Mouse (Mus musculus): ENCODE results near the gene Ehd2. TPM values are rescaled to one million over a fixed set of nuclear protein-coding genes. Genes with fewer than 3 reads are reported as not detected.
A peak's percentile ranks its signal among the peaks of the same experiment; 100 is the strongest.

The Ehd2 gene
- total and polyA plus RNA-seq, 2 experiments from 2014 or later, result 4.4 to 9.5 TPM

DNA sequence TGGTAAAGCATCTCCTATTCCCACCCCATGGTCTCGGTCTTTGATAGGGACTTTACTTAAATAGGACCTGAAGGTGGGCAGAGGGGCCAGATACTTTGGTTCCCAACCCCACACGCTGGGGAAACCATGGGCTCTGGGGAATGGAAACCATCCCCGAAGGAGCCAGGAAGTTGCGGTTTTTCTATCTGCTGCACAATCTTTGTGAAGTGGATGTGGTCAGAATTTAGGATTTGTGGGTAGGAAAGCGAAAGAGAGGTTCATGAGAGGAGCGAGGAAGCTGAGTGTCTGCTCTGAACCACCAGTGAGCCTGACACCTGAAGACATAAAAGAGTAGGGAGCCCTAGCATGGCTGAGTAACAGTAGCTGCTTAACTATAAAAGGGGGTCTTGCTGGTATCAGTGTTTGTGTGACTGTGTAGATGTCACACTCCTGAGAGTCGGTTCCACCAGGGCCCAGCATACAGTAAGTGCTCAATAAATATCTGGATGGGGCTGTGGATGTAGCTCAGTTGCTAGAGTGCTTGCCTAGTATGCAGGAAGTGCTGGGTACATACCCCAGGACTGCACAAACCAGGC lies 18.1 kb downstream of the Ehd2 start:
- H3K27me3 ChIP-seq (ENCODE audit: insufficient read depth, low read length), result no peaks in the 10 kb centered on the region
- H3K36me3 ChIP-seq (ENCODE audit: insufficient read depth, low read length), result no peaks in the 10 kb centered on the region
- no peak for DNase-seq (ENCODE audit: low spot score)
- no peak overlapping the region for H3K9ac ChIP-seq (replicated peaks; ENCODE audit: low read length)
- WGBS, result 87% methylated on average over 7 of the region's 7 CpGs
- no peak overlapping the region for H3K4me3 ChIP-seq (ENCODE audit: low read length)
- no peak for TF ChIP-seq CTCF (IDR thresholded peaks at IDR 0.05; ENCODE audit: low read depth)
- no peak for ATAC-seq
- no peak overlapping the region for H3K4me2 ChIP-seq (ENCODE audit: low read depth, low read length)
- H3K4me1 ChIP-seq (ENCODE audit: insufficient read depth, low read length), result peaks cover 6% of the 10 kb centered on the region; the same call in 1 of the 2 replicates
- no peaks in the 10 kb centered on the region for H3K9me3 ChIP-seq (ENCODE audit: low read length)
- no peak overlapping the region for H3K27ac ChIP-seq

DNA sequence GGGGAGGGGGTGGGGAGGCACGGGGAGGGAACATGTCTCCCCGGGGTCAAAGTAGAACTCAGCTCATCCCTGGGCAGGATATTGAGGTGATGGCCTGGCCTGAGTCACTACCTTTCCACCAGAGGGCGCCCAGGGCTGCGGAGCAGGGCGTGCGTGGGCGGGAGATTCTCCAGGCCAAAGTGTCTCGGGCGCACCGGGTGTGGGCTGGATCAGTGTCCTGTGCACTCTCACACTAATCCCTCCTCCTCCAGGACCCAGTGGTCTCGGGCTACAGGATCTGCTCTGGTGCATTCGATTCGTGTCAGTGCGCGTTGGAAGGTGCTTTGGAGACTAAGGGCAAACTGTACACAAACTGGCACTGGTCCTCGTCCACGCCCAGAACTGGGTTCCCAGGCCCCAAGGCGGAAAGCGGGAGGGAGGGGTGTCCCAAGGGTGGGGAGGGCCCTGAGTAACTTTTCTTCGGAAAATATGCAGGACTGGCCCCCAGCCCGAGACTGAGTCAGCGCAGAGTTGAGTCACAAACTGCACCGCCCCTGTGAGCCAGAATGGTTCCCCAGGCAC lies 18.9 kb downstream of the Ehd2 start:
- peak; percentile 85 for TF ChIP-seq CTCF (IDR thresholded peaks at IDR 0.05; ENCODE audit: low read depth)
- Histone ChIP-seq H3K4me3 (ENCODE audit: low read length) (no peak overlapping the region), H3K36me3 (ENCODE audit: insufficient read depth, low read length) (0 out of 2 replicates have a peak, but pooled peaks cover 3% of the 10 kb centered on the region), H3K4me1 (ENCODE audit: insufficient read depth, low read length) (peaks cover 6% of the 10 kb centered on the region; the same call in 1 of the 2 replicates), H3K9me3 (ENCODE audit: low read length) (no peaks in the 10 kb centered on the region), H3K9ac (replicated peaks; ENCODE audit: low read length) (no peak overlapping the region), H3K27me3 (ENCODE audit: insufficient read depth, low read length) (no peaks in the 10 kb centered on the region), H3K27ac (no peak overlapping the region), H3K4me2 (ENCODE audit: low read depth, low read length) (peak overlapping the region; percentile 39)
- WGBS, result 6% methylated on average over 23 of the region's 23 CpGs
- ATAC-seq (peak; percentile 16; the same call in 1 of the 2 replicates), DNase-seq (ENCODE audit: low spot score) (peak; percentile 71)

DNA sequence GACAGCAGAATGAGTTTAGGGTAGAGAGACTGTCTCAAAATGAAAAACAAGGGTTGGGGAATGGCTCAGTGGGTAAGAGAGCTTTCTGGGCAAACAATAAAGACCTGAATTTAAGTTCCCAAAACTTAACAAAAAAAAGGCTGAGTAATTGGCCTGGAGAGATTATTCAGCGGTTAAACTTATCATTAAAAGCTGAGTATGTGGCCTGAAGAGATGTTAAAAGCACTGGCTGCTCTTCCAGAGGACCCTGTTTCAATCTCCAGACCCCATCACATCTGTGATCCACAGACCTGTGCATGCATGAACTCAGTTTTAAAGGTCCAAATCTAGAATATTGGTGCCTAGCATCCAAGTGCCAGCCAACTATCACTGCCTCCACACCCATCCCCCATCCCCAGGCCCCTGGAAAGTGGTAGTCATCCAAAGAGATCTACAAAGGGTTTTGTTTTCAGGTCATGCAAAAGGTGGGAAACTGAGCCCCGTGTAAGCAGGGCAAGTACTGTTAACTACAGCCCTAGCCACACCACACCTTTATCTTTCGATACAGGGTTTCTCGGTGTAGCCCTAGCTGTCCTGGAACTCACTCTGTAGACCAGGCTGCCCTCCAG lies 19.6 kb downstream of the Ehd2 start:
- no peak overlapping the region for H3K4me3 ChIP-seq (ENCODE audit: low read length)
- 50% methylated on average over 4 of the region's 4 CpGs for WGBS
- no peak for TF ChIP-seq CTCF (IDR thresholded peaks at IDR 0.05; ENCODE audit: low read depth)
- H3K4me1 ChIP-seq (ENCODE audit: insufficient read depth, low read length), result peaks cover 6% of the 10 kb centered on the region; the same call in 1 of the 2 replicates
- H3K9ac ChIP-seq (replicated peaks; ENCODE audit: low read length), result no peak overlapping the region
- no peak for ATAC-seq
- H3K27me3 ChIP-seq (ENCODE audit: insufficient read depth, low read length), result no peaks in the 10 kb centered on the region
- no peaks in the 10 kb centered on the region for H3K9me3 ChIP-seq (ENCODE audit: low read length)
- H3K27ac ChIP-seq, result no peak overlapping the region
- H3K36me3 ChIP-seq (ENCODE audit: insufficient read depth, low read length), result 0 out of 2 replicates have a peak, but pooled peaks cover 9% of the 10 kb centered on the region
- peak overlapping the region; percentile 39; the same call in 1 of the 2 replicates for H3K4me2 ChIP-seq (ENCODE audit: low read depth, low read length)
- DNase-seq (ENCODE audit: low spot score), result no peak

DNA sequence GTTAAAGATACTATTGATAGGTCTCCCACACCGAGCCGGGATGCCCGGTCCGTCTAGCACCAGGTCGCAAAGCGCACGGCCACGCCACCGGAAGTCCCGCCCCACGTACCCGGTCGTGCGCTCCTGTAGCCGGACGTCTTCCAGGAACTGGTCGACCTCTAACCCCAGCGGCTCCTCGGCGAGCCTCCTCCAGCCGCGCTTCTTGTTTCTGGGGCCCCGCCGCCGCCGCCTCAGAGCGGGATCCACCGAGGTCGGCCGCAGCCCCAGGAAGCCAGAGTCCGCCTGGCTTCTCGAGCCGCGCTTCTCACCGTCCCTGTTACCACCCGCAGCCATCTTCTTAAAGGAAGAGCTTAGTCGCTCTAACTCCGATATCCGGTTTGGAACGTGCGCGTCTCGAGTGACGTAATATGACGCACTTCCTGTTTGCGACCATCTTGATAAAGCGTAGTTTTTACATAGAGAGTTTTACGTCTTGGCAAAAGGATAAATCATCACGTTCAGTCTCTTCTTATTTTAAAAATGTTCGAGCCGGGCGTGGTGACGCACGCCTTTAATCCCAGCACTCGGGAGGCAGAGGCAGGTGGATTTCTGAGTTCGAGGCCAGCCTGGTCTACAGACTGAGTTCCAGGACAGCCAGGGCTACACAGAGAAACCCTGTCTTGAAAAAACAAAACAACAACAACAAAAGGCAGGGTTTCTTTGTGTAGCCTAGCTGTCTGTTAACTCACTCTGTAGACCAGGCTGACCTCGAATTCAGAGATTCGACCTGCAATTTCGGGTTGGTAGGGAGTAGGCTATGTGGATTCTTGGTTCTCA lies 21.4 kb downstream of the Ehd2 start, which contains the start of gene Nop53:
Gene Nop53, minus strand, starts transcription at position 354 of the 816 bp plus-strand sequence.
- peak within 1 kb of the TSS; percentile 96 for H3K27ac ChIP-seq
- peaks cover 6% of the 10 kb centered on the region; the same call in 1 of the 2 replicates for H3K4me1 ChIP-seq (ENCODE audit: insufficient read depth, low read length)
- peaks cover 27% of the 10 kb centered on the region for H3K36me3 ChIP-seq (ENCODE audit: insufficient read depth, low read length)
- no peaks in the 10 kb centered on the region for H3K27me3 ChIP-seq (ENCODE audit: insufficient read depth, low read length)
- peak; percentile 99 for DNase-seq (ENCODE audit: low spot score)
- no peak for TF ChIP-seq CTCF (IDR thresholded peaks at IDR 0.05; ENCODE audit: low read depth)
- peak within 1 kb of the TSS; percentile 74 for H3K4me3 ChIP-seq (ENCODE audit: low read length)
- no peaks in the 10 kb centered on the region for H3K9me3 ChIP-seq (ENCODE audit: low read length)
- WGBS, result 2% methylated on average over 59 of the region's 59 CpGs
- ATAC-seq, result peak; percentile 95
- H3K4me2 ChIP-seq (ENCODE audit: low read depth, low read length), result peak within 1 kb of the TSS; percentile 73
- peak within 1 kb of the TSS; percentile 72 for H3K9ac ChIP-seq (replicated peaks; ENCODE audit: low read length)

DNA sequence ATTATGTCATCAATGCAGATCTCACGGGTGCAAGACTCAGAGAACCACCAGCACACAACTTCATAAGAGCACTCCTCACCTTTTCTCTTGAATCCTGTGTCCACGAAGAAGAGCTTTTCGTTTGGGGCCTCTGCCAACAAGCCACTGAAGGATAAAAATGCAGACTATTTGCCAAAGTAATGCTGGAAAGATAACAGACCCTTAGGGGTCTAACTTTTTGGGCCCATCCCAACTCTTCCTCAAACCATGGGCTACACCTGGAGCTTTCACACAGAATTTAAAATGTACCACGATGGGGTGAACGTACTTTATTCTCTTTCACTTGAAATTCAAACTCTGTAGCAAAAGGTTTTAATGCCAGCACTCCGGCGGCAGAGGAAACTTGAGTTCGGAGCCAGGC lies 22.2 kb downstream of the Ehd2 start:
- Histone ChIP-seq H3K27ac (peak overlapping the region; percentile 96; the same call in 1 of the 2 replicates), H3K4me2 (ENCODE audit: low read depth, low read length) (peak overlapping the region; percentile 73), H3K4me1 (ENCODE audit: insufficient read depth, low read length) (peaks cover 6% of the 10 kb centered on the region; the same call in 1 of the 2 replicates), H3K36me3 (ENCODE audit: insufficient read depth, low read length) (peaks cover 34% of the 10 kb centered on the region), H3K9me3 (ENCODE audit: low read length) (no peaks in the 10 kb centered on the region), H3K27me3 (ENCODE audit: insufficient read depth, low read length) (no peaks in the 10 kb centered on the region), H3K4me3 (ENCODE audit: low read length) (peak overlapping the region; percentile 74), H3K9ac (replicated peaks; ENCODE audit: low read length) (peak overlapping the region; percentile 72)
- ATAC-seq, result no peak
- 7% methylated on average over 8 of the region's 8 CpGs for WGBS
- no peak for TF ChIP-seq CTCF (IDR thresholded peaks at IDR 0.05; ENCODE audit: low read depth)
- DNase-seq (ENCODE audit: low spot score), result no peak

DNA sequence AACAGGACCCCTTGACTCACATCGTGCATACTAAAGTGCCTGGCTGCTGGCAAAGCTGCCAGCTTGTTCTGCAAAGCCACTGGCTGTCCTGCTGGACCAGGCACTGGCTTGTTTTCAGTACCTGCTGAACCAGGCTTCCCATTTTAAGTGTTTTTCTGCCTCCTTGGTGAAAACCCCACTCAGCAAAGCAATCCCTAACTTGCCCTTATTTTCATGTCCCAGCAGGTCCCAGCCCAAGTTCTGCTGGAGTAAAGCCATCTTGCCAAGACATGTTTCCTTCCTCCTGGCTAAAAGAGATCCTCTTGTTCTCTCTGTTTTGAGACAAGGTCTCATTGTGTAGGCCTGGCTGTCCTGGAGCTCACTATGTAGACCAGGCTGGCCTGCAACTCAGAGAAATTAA lies 23.1 kb downstream of the Ehd2 start:
- Histone ChIP-seq H3K27me3 (ENCODE audit: insufficient read depth, low read length) (no peaks in the 10 kb centered on the region), H3K4me1 (ENCODE audit: insufficient read depth, low read length) (peaks cover 6% of the 10 kb centered on the region; the same call in 1 of the 2 replicates), H3K4me2 (ENCODE audit: low read depth, low read length) (no peak overlapping the region), H3K4me3 (ENCODE audit: low read length) (no peak overlapping the region), H3K36me3 (ENCODE audit: insufficient read depth, low read length) (peaks cover 43% of the 10 kb centered on the region), H3K9ac (replicated peaks; ENCODE audit: low read length) (no peak overlapping the region; the same call in 1 of the 2 replicates), H3K27ac (no peak overlapping the region), H3K9me3 (ENCODE audit: low read length) (no peaks in the 10 kb centered on the region)
- TF ChIP-seq CTCF (IDR thresholded peaks at IDR 0.05; ENCODE audit: low read depth), result no peak
- WGBS, result 100% methylated on average over 1 of the region's 1 CpGs
- no peak for ATAC-seq
- no peak for DNase-seq (ENCODE audit: low spot score)
